Mouse (Mus musculus) thymus, adult 2 months (tissue): Measurements from ENCODE around the gene Klhl35.

Source experiments
- CTCF ChIP-seq: fragments of 200-500 bp; IDR thresholded peaks from 2 replicates; pipeline ENCODE4 v1.5.1; 2012; ENCODE audit warnings: mild to moderate bottlenecking, control low read depth, low read length, moderate library complexity, borderline replicate concordance; ENCODE audit not compliant: control insufficient read depth, poor library complexity, insufficient read depth; ENCODE audit errors: extremely low read depth
- POLR2A ChIP-seq: fragments of 200-500 bp; IDR thresholded peaks from 2 replicates; pipeline ENCODE4 v1.6.1; 2012; ENCODE audit warnings: mild to moderate bottlenecking, low read length, control low read depth, moderate library complexity; ENCODE audit not compliant: control insufficient read depth, poor library complexity, insufficient read depth; ENCODE audit errors: extremely low read depth

DNA sequence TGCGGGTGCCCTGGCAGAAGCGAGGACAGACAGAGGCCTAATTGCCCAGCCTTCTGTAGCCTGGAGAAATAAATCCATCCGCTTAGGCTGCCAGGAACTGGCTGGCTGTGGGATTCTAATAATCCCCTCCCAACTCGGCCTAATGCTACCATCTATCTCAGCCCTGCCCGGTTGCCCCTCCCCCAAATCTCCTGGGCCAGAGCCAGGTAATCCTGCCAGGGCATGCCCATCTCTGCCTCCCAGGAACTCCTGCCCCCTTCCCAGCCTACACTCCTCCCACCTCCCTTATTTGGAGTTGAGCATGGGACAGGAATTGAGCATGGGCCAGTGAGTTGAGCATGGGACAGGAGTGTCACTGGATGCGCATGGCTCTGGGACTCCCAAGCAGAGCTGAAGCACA, 36.0 kb upstream of the Klhl35 start:
- TF ChIP-seq CTCF = no peak
- TF ChIP-seq POLR2A = no peak
